Mouse (Mus musculus) hindbrain, embryonic 11.5 days (tissue): ENCODE results near the gene Josd2. TPM values are rescaled to one million over a fixed set of nuclear protein-coding genes. Genes with fewer than 3 reads are reported as not detected.
A peak's percentile ranks its signal among the peaks of the same experiment; 100 is the strongest.

Experiments used
- ATAC-seq: fragments of 200-750 bp; cut with Nextera tagmentation; 2 replicates; pipeline ENCODE4 v1.8.0; 2017; ENCODE audit warnings: mild to moderate bottlenecking, moderate TSS enrichment, moderate library complexity; ENCODE audit not compliant: low FRiP score
- DNase-seq: peaks from one replicate; pipeline ENCODE4 v3.0.0-alpha.2; 2015; ENCODE audit warnings: low spot score
- H3K27ac ChIP-seq: fragments of 300-500 bp; sonication (generic); 2 replicates; pipeline ENCODE4 v1.5.1; 2014; ENCODE audit warnings: mild to moderate bottlenecking, low read depth, low read length
- H3K27me3 ChIP-seq: fragments of 300-500 bp; sonication (generic); 2 replicates; pipeline ENCODE4 v1.6.1; 2014; ENCODE audit warnings: mild to moderate bottlenecking, low read length, moderate library complexity, mixed read lengths; ENCODE audit not compliant: control insufficient read depth, insufficient read depth
- H3K36me3 ChIP-seq: fragments of 300-500 bp; sonication (generic); 2 replicates; pipeline ENCODE4 v1.6.1; 2014; ENCODE audit warnings: mild to moderate bottlenecking, low read length, moderate library complexity, mixed read lengths; ENCODE audit not compliant: control insufficient read depth, insufficient read depth
- H3K4me1 ChIP-seq: fragments of 300-500 bp; sonication (generic); replicated peaks from 2 replicates; pipeline ENCODE4 v1.6.1; 2014; ENCODE audit warnings: low read length, mixed read lengths; ENCODE audit not compliant: control insufficient read depth, insufficient read depth
- H3K4me2 ChIP-seq: fragments of 300-500 bp; sonication (generic); replicated peaks from 2 replicates; pipeline ENCODE4 v1.6.1; 2014; ENCODE audit warnings: mild to moderate bottlenecking, low read depth, low read length
- H3K4me3 ChIP-seq: fragments of 300-500 bp; sonication (generic); 2 replicates; pipeline ENCODE4 v1.5.1; 2014; ENCODE audit warnings: low read depth, low read length
- H3K9ac ChIP-seq: fragments of 300-500 bp; sonication (generic); 2 replicates; pipeline ENCODE4 v1.6.1; 2014; ENCODE audit warnings: low read depth, low read length
- H3K9me3 ChIP-seq: fragments of 300-500 bp; sonication (generic); 2 replicates; pipeline ENCODE4 v1.6.1; 2016; ENCODE audit warnings: low read length; ENCODE audit not compliant: control insufficient read depth
- WGBS: fragments of 180-500 bp; shearing (Covaris S2); extraction: QIAGEN DNeasy Blood & Tissue Kit; methylation state at CpG from one replicate; pipeline ENCODE4 v1.1.7; 2014; 5-methylcytosine and 5-hydroxymethylcytosine counted together
- polyA plus RNA-seq: library from polyadenylated mRNA; unstranded; fragments of >200 nt; fragmentation: Nextera tagmentation; extraction: Ambion mirVana; gene quantifications from 2 replicates; pipeline ENCODE4 v1.2.1, GENCODE M21; 2014

The Josd2 gene
- polyA plus RNA-seq: 57.3 and 59.1 TPM in 2 replicates

- Histone ChIP-seq H3K27ac (peak within 1 kb of the TSS; percentile 85), H3K4me2 (peak within 1 kb of the TSS; percentile 62), H3K36me3 (no peaks in the 10 kb centered on the region), H3K4me3 (peak within 1 kb of the TSS; percentile 50), H3K27me3 (no peaks in the 10 kb centered on the region), H3K9ac (peak within 1 kb of the TSS; percentile 60), H3K9me3 (no peaks in the 10 kb centered on the region), H3K4me1 (peaks cover 14% of the 10 kb centered on the region)
- peak; percentile 92 for ATAC-seq
- DNase-seq: peak; percentile 94
- WGBS: under 1% methylated on average over 42 of the region's 42 CpGs
Observed at GRCm38 (mm10) chr7:44467811-44468411, at the start of gene Josd2. Gene Josd2 (plus strand): TSS chr7:44467980.

GRCm38 (mm10) chr7:44427666-44428065 is 40.1 kb upstream of the Josd2 start:
- ATAC-seq (no peak), DNase-seq (no peak)
- Histone ChIP-seq H3K27me3 (0 out of 2 replicates have a peak, but pooled peaks cover 4% of the 10 kb centered on the region), H3K9ac (peak overlapping the region; percentile 54), H3K9me3 (no peaks in the 10 kb centered on the region), H3K4me2 (peak overlapping the region; percentile 34), H3K4me3 (peak overlapping the region; percentile 21; the same call in 1 of the 2 replicates), H3K27ac (peak overlapping the region; percentile 76; the same call in 1 of the 2 replicates), H3K36me3 (no peaks in the 10 kb centered on the region), H3K4me1 (peaks cover 11% of the 10 kb centered on the region)
- 15% methylated on average over 7 of the region's 8 CpGs for WGBS

GRCm38 (mm10) chr7:44428171-44428950 is 39.4 kb upstream of the Josd2 start:
- ATAC-seq (peak; percentile 44), DNase-seq (peak; percentile 89)
- Histone ChIP-seq H3K9ac (peak overlapping the region; percentile 92), H3K4me2 (peak overlapping the region; percentile 81), H3K36me3 (no peaks in the 10 kb centered on the region), H3K9me3 (no peaks in the 10 kb centered on the region), H3K27ac (peak overlapping the region; percentile 99), H3K4me1 (peaks cover 11% of the 10 kb centered on the region), H3K4me3 (peak overlapping the region; percentile 67), H3K27me3 (0 out of 2 replicates have a peak, but pooled peaks cover 4% of the 10 kb centered on the region)
- under 1% methylated on average over 16 of the region's 38 CpGs for WGBS

- ATAC-seq: peak; percentile 57
- Histone ChIP-seq H3K9me3 (no peaks in the 10 kb centered on the region), H3K9ac (peak within 1 kb of the TSS; percentile 92), H3K27ac (peak within 1 kb of the TSS; percentile 99), H3K4me1 (peaks cover 11% of the 10 kb centered on the region), H3K4me2 (peak within 1 kb of the TSS; percentile 81), H3K27me3 (0 out of 2 replicates have a peak, but pooled peaks cover 4% of the 10 kb centered on the region), H3K4me3 (peak within 1 kb of the TSS; percentile 67), H3K36me3 (no peaks in the 10 kb centered on the region)
- DNase-seq: peak; percentile 93
- WGBS: 3% methylated on average over 31 of the region's 69 CpGs
Observed at GRCm38 (mm10) chr7:44428968-44429521, 38.7 kb upstream of the Josd2 start, which contains the start of gene Lrrc4b. Gene Lrrc4b (plus strand): TSS chr7:44429018.

- Histone ChIP-seq H3K9ac (peak overlapping the region; percentile 92), H3K4me1 (peaks cover 11% of the 10 kb centered on the region), H3K27me3 (0 out of 2 replicates have a peak, but pooled peaks cover 4% of the 10 kb centered on the region), H3K4me3 (peak overlapping the region; percentile 67), H3K27ac (peak overlapping the region; percentile 99), H3K36me3 (no peaks in the 10 kb centered on the region), H3K9me3 (no peaks in the 10 kb centered on the region), H3K4me2 (peak overlapping the region; percentile 81)
- WGBS: 2% methylated on average over 29 of the region's 32 CpGs
- DNase-seq: peak; percentile 67
- ATAC-seq: peak; percentile 39
Observed at GRCm38 (mm10) chr7:44429534-44430488, 38.0 kb upstream of the Josd2 start.

GRCm38 (mm10) chr7:44432550-44432949 is 35.2 kb upstream of the Josd2 start:
- no peak for ATAC-seq
- Histone ChIP-seq H3K27ac (no peak overlapping the region), H3K4me2 (no peak overlapping the region), H3K4me1 (peaks cover 10% of the 10 kb centered on the region), H3K9ac (no peak overlapping the region), H3K9me3 (no peaks in the 10 kb centered on the region), H3K4me3 (no peak overlapping the region), H3K36me3 (no peaks in the 10 kb centered on the region), H3K27me3 (0 out of 2 replicates have a peak, but pooled peaks cover 4% of the 10 kb centered on the region)
- DNase-seq: no peak
- 71% methylated on average over 6 of the region's 6 CpGs for WGBS

GRCm38 (mm10) chr7:44433371-44433770 is 34.4 kb upstream of the Josd2 start:
- H3K4me3 ChIP-seq: no peak overlapping the region

GRCm38 (mm10) chr7:44434089-44434488 is 33.7 kb upstream of the Josd2 start:
- Histone ChIP-seq H3K36me3 (no peaks in the 10 kb centered on the region), H3K9ac (no peak overlapping the region), H3K27me3 (0 out of 2 replicates have a peak, but pooled peaks cover 2% of the 10 kb centered on the region), H3K27ac (no peak overlapping the region), H3K4me3 (no peak overlapping the region), H3K9me3 (no peaks in the 10 kb centered on the region), H3K4me2 (no peak overlapping the region), H3K4me1 (peaks cover 8% of the 10 kb centered on the region)
- DNase-seq (no peak), ATAC-seq (no peak)
- 83% methylated on average over 9 of the region's 9 CpGs for WGBS

More at GRCm38 (mm10) chr7:44433371-44433770, 34.4 kb upstream of the Josd2 start:
- 0 out of 2 replicates have a peak, but pooled peaks cover 2% of the 10 kb centered on the region for H3K27me3 ChIP-seq
- no peaks in the 10 kb centered on the region for H3K9me3 ChIP-seq
- H3K9ac ChIP-seq: no peak overlapping the region
- H3K4me1 ChIP-seq: peaks cover 8% of the 10 kb centered on the region
- 2% methylated on average over 7 of the region's 7 CpGs for WGBS
- H3K36me3 ChIP-seq: no peaks in the 10 kb centered on the region
- H3K4me2 ChIP-seq: no peak overlapping the region
- DNase-seq: peak; percentile 83
- no peak overlapping the region for H3K27ac ChIP-seq
- ATAC-seq: peak; percentile 55
